Mouse (Mus musculus) right cerebral cortex, adult 18-20 months (tissue): ENCODE data around the gene Gstp3.

ENCODE experiments used
- DNase-seq: peaks from one replicate; pipeline ENCODE4 v3.0.0; 2022; ENCODE audit warnings: mixed read lengths

The Gstp3 gene

GRCm38 (mm10) chr19:4059069-4059740 lies at the start of gene Gstp3:
Gene Gstp3, minus strand, starts transcription at chr19:4059569.
- no peak for DNase-seq

- no peak for DNase-seq
Observed at GRCm38 (mm10) chr19:4108535-4108934, 49.2 kb upstream of the Gstp3 start.

GRCm38 (mm10) chr19:4106654-4107053 lies 47.3 kb upstream of the Gstp3 start:
- DNase-seq = no peak

GRCm38 (mm10) chr19:4104675-4105194 lies 45.4 kb upstream of the Gstp3 start:
- DNase-seq = no peak

- no peak for DNase-seq
Observed at GRCm38 (mm10) chr19:4103792-4104191, 44.4 kb upstream of the Gstp3 start.

GRCm38 (mm10) chr19:4103294-4103693 lies 43.9 kb upstream of the Gstp3 start:
- DNase-seq = no peak

GRCm38 (mm10) chr19:4102626-4103025 lies 43.3 kb upstream of the Gstp3 start:
- no peak for DNase-seq

GRCm38 (mm10) chr19:4102049-4102448 lies 42.7 kb upstream of the Gstp3 start:
- no peak for DNase-seq

GRCm38 (mm10) chr19:4101466-4101865 lies 42.1 kb upstream of the Gstp3 start:
- DNase-seq = no peak

- peak; percentile 80 for DNase-seq
Observed at GRCm38 (mm10) chr19:4100718-4101261, 41.4 kb upstream of the Gstp3 start.

- no peak for DNase-seq
Observed at GRCm38 (mm10) chr19:4099837-4100717, 40.7 kb upstream of the Gstp3 start, which contains the start of gene Pitpnm1. Gene Pitpnm1, plus strand, starts transcription at chr19:4099998.

GRCm38 (mm10) chr19:4099056-4099455 lies 39.7 kb upstream of the Gstp3 start:
- peak; percentile 92 for DNase-seq

- no peak for DNase-seq
Observed at GRCm38 (mm10) chr19:4098426-4098825, 39.1 kb upstream of the Gstp3 start.

- DNase-seq = peak; percentile 75
Observed at GRCm38 (mm10) chr19:4097441-4097825, 38.1 kb upstream of the Gstp3 start.

GRCm38 (mm10) chr19:4096642-4097440 lies 37.5 kb upstream of the Gstp3 start, which contains the start of gene Cdk2ap2:
Gene Cdk2ap2, plus strand, starts transcription at chr19:4097182.
- peak; percentile 100 for DNase-seq

- no peak for DNase-seq
Observed at GRCm38 (mm10) chr19:4095802-4096201, 36.4 kb upstream of the Gstp3 start.

GRCm38 (mm10) chr19:4094774-4095303 lies 35.5 kb upstream of the Gstp3 start:
- DNase-seq = no peak

GRCm38 (mm10) chr19:4094348-4094747 lies 35.0 kb upstream of the Gstp3 start:
- no peak for DNase-seq

GRCm38 (mm10) chr19:4093772-4094171 lies 34.4 kb upstream of the Gstp3 start:
- DNase-seq = no peak

- no peak for DNase-seq
Observed at GRCm38 (mm10) chr19:4092750-4093149, 33.4 kb upstream of the Gstp3 start.

GRCm38 (mm10) chr19:4091383-4091782 lies 32.0 kb upstream of the Gstp3 start:
- DNase-seq = no peak

- DNase-seq = no peak
Observed at GRCm38 (mm10) chr19:4090446-4090845, 31.1 kb upstream of the Gstp3 start.
